Mouse (Mus musculus): ENCODE data around the gene Hrnr. TPM values are rescaled to one million over a fixed set of nuclear protein-coding genes. Genes with fewer than 3 reads are reported as not detected.

The Hrnr gene
- polyA plus RNA-seq, 1 experiment = 0.02 TPM

GRCm38 (mm10) chr3:93346896-93347295 lies 27.3 kb downstream of the Hrnr start:
- Histone ChIP-seq H3K4me3 (ENCODE audit: insufficient read depth, low read length) (no peak overlapping the region), H3K27ac (ENCODE audit: insufficient read depth, low read length) (no peak overlapping the region), H3K4me1 (ENCODE audit: control insufficient read depth, insufficient read depth, low read length) (no peaks in the 10 kb centered on the region)
- TF ChIP-seq POLR2A (IDR thresholded peaks at IDR 0.05; ENCODE audit: extremely low read depth, insufficient read depth, low read length) (no peak), CTCF (IDR thresholded peaks at IDR 0.05; ENCODE audit: extremely low read depth, insufficient read depth, low read length) (no peak)

- TF ChIP-seq CTCF (IDR thresholded peaks at IDR 0.05; ENCODE audit: extremely low read depth, insufficient read depth, low read length) = peak; percentile 71
- TF ChIP-seq POLR2A (IDR thresholded peaks at IDR 0.05; ENCODE audit: extremely low read depth, insufficient read depth, low read length) = no peak
- Histone ChIP-seq H3K4me1 (ENCODE audit: control insufficient read depth, insufficient read depth, low read length) (no peaks in the 10 kb centered on the region), H3K27ac (ENCODE audit: insufficient read depth, low read length) (no peak overlapping the region), H3K4me3 (ENCODE audit: insufficient read depth, low read length) (no peak overlapping the region)
Observed at GRCm38 (mm10) chr3:93360045-93360444, 40.5 kb downstream of the Hrnr start.

- Histone ChIP-seq H3K27ac (ENCODE audit: insufficient read depth, low read length) (no peak overlapping the region), H3K4me3 (ENCODE audit: insufficient read depth, low read length) (no peak overlapping the region), H3K4me1 (ENCODE audit: control insufficient read depth, insufficient read depth, low read length) (no peaks in the 10 kb centered on the region)
- TF ChIP-seq CTCF (IDR thresholded peaks at IDR 0.05; ENCODE audit: extremely low read depth, insufficient read depth, low read length) (peak; percentile 47; the same call in 1 of the 2 replicates), POLR2A (IDR thresholded peaks at IDR 0.05; ENCODE audit: extremely low read depth, insufficient read depth, low read length) (no peak)
Observed at GRCm38 (mm10) chr3:93361933-93362574, 42.5 kb downstream of the Hrnr start.

- no peak overlapping the region for H3K27ac ChIP-seq (ENCODE audit: insufficient read depth, low read length)
- TF ChIP-seq CTCF (IDR thresholded peaks at IDR 0.05; ENCODE audit: extremely low read depth, insufficient read depth, low read length) (no peak), POLR2A (IDR thresholded peaks at IDR 0.05; ENCODE audit: extremely low read depth, insufficient read depth, low read length) (no peak)
- no peaks in the 10 kb centered on the region for H3K4me1 ChIP-seq (ENCODE audit: control insufficient read depth, insufficient read depth, low read length)
- no peak overlapping the region for H3K4me3 ChIP-seq (ENCODE audit: insufficient read depth, low read length)
Observed at GRCm38 (mm10) chr3:93366966-93367575, 47.5 kb downstream of the Hrnr start.

DNA sequence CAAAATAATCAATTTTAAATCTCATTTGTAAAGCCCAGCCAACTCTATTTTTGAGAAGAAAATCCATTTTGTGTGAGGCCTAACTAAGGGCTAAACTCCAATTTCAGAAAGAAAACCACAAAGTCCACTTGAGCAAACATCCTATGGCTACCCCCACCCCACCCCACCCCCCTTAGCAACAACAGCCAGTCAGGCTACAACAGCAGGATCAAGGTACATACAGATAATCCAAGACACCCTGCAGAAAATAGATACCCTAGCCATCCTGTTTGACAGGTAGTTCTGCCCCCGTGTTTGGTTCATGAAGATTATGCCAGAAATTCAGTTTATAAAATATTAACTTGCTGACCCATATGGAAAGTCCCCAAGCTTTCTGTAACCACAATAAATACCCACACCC lies 48.6 kb downstream of the Hrnr start:
- Histone ChIP-seq H3K27ac (ENCODE audit: insufficient read depth, low read length) (no peak overlapping the region), H3K4me1 (ENCODE audit: control insufficient read depth, insufficient read depth, low read length) (no peaks in the 10 kb centered on the region), H3K4me3 (ENCODE audit: insufficient read depth, low read length) (no peak overlapping the region)
- no peak for TF ChIP-seq CTCF (IDR thresholded peaks at IDR 0.05; ENCODE audit: extremely low read depth, insufficient read depth, low read length)
- TF ChIP-seq POLR2A (IDR thresholded peaks at IDR 0.05; ENCODE audit: extremely low read depth, insufficient read depth, low read length) = no peak

GRCm38 (mm10) chr3:93373416-93373815 lies 53.9 kb downstream of the Hrnr start:
- Histone ChIP-seq H3K4me1 (ENCODE audit: control insufficient read depth, insufficient read depth, low read length) (no peaks in the 10 kb centered on the region), H3K27ac (ENCODE audit: insufficient read depth, low read length) (no peak overlapping the region)
- TF ChIP-seq POLR2A (IDR thresholded peaks at IDR 0.05; ENCODE audit: extremely low read depth, insufficient read depth, low read length) (no peak), CTCF (IDR thresholded peaks at IDR 0.05; ENCODE audit: extremely low read depth, insufficient read depth, low read length) (no peak)

GRCm38 (mm10) chr3:93375196-93375595 lies 55.6 kb downstream of the Hrnr start:
- Histone ChIP-seq H3K27ac (ENCODE audit: insufficient read depth, low read length) (no peak overlapping the region), H3K4me3 (ENCODE audit: insufficient read depth, low read length) (no peak overlapping the region), H3K4me1 (ENCODE audit: control insufficient read depth, insufficient read depth, low read length) (no peaks in the 10 kb centered on the region)
- no peak for TF ChIP-seq POLR2A (IDR thresholded peaks at IDR 0.05; ENCODE audit: extremely low read depth, insufficient read depth, low read length)
- TF ChIP-seq CTCF (IDR thresholded peaks at IDR 0.05; ENCODE audit: extremely low read depth, insufficient read depth, low read length) = no peak

More at GRCm38 (mm10) chr3:93373416-93373815, 53.9 kb downstream of the Hrnr start:
- no peak overlapping the region for H3K4me3 ChIP-seq (ENCODE audit: insufficient read depth, low read length)

- TF ChIP-seq POLR2A (IDR thresholded peaks at IDR 0.05; ENCODE audit: extremely low read depth, insufficient read depth, low read length) (no peak), CTCF (IDR thresholded peaks at IDR 0.05; ENCODE audit: extremely low read depth, insufficient read depth, low read length) (no peak)
- Histone ChIP-seq H3K27ac (ENCODE audit: insufficient read depth, low read length) (no peak overlapping the region), H3K4me1 (ENCODE audit: control insufficient read depth, insufficient read depth, low read length) (no peaks in the 10 kb centered on the region), H3K4me3 (ENCODE audit: insufficient read depth, low read length) (no peak overlapping the region)
Observed at GRCm38 (mm10) chr3:93375601-93376000, 56.1 kb downstream of the Hrnr start.

DNA sequence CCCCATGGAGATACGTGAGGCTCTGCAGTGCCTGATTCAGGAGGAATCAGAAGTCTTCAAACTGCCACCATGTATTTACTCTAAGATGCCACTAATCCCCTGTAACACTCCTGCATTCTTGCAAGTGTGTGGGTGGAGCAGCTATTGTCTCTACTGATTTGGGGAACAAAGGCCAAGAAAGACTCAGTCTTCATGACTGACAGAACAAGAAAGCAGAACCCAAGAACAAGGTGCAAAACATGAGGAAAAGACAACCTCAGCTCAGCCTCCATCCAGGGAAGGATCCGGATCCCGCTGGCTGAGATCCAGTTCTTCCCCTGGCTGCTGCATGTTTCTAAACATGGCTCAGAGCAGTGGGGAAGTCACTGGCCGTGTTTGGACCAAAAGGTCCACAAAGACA lies 58.6 kb downstream of the Hrnr start:
- Histone ChIP-seq H3K27ac (ENCODE audit: insufficient read depth, low read length) (no peak overlapping the region), H3K4me3 (ENCODE audit: insufficient read depth, low read length) (no peak overlapping the region), H3K4me1 (ENCODE audit: control insufficient read depth, insufficient read depth, low read length) (no peaks in the 10 kb centered on the region)
- TF ChIP-seq CTCF (IDR thresholded peaks at IDR 0.05; ENCODE audit: extremely low read depth, insufficient read depth, low read length) (no peak), POLR2A (IDR thresholded peaks at IDR 0.05; ENCODE audit: extremely low read depth, insufficient read depth, low read length) (no peak)

Other genes with a start within 250 kb of the Hrnr start
- not detected in 2 replicates for gene Crnn, start 175.0 kb upstream of the Hrnr start, polyA plus RNA-seq (2012; rRNA removed)
- not detected in 2 replicates for gene Flg2, start 122.5 kb upstream of the Hrnr start, polyA plus RNA-seq (2012; rRNA removed)
- not detected in 2 replicates for gene Flg, start 46.2 kb upstream of the Hrnr start, polyA plus RNA-seq (2012; rRNA removed)
- not detected in 2 replicates for gene Rptn, start 74.0 kb downstream of the Hrnr start, polyA plus RNA-seq (2012; rRNA removed)
- gene Tchh, start 122.6 kb downstream of the Hrnr start, polyA plus RNA-seq (2012; rRNA removed) = 1.5 and 1.8 TPM in 2 replicates
- not detected in 2 replicates for gene Tchhl1, start 149.0 kb downstream of the Hrnr start, polyA plus RNA-seq (2012; rRNA removed)
- gene S100a11, start 200.7 kb downstream of the Hrnr start, polyA plus RNA-seq (2012; rRNA removed) = 20.9 and 21.5 TPM in 2 replicates
- gene S100a10, start 235.3 kb downstream of the Hrnr start, polyA plus RNA-seq (2012; rRNA removed) = 45.9 and 56.7 TPM in 2 replicates

Measured in cortical plate, adult 2 months (tissue).